Mouse (Mus musculus): ENCODE measurements around the gene Supt5. TPM values are rescaled to one million over a fixed set of nuclear protein-coding genes. Genes with fewer than 3 reads are reported as not detected.

The Supt5 gene
- total and polyA plus RNA-seq, 3 experiments, result 35.5 to 111 (median 67.3) TPM

GRCm38 (mm10) chr7:28370051-28370450 is 31.5 kb upstream of the Supt5 start:
- Histone ChIP-seq H3K4me1 (ENCODE audit: control insufficient read depth in 1 of 2, insufficient read depth in 2 of 2) (peaks cover 7 to 27% of the 10 kb centered on the region in 2 experiments), H3K4me3 (replicated peaks in 1 of 3; ENCODE audit: low read depth in 2 of 3, low read length in 2 of 3, poor library complexity in 1 of 3) (no peak overlapping the region), H3K79me2 (replicated peaks; ENCODE audit: control insufficient read depth, extremely low read depth, insufficient read depth, poor library complexity, severe bottlenecking) (no peaks in the 10 kb centered on the region), H3K9ac (ENCODE audit: insufficient read depth, low read depth) (no peak overlapping the region), H3K36me3 (replicated peaks in 1 of 2; ENCODE audit: control insufficient read depth in 1 of 2, insufficient read depth in 1 of 2, low read length in 1 of 2) (peaks cover 0 to 33% of the 10 kb centered on the region in 2 experiments), H3K27ac (ENCODE audit: insufficient read depth, low read depth) (no peak overlapping the region), H3K4me2 (ENCODE audit: insufficient read depth, low read depth, poor library complexity, severe bottlenecking) (no peak overlapping the region), H3K9me3 (replicated peaks; ENCODE audit: low read length) (no peaks in the 10 kb centered on the region), H3K27me3 (replicated peaks) (no peaks in the 10 kb centered on the region)
- in situ Hi-C loops (cut with MboI; ENCODE audit: low pct_ligation_motif_present, low pct_unique_long_range_greater_than_20kb, low sequenced_read_pairs), result no loop called here
- dilution Hi-C loops (cut with MboI; ENCODE audit: extremely low pct_ligation_motif_present, extremely low pct_unique_long_range_greater_than_20kb, low sequenced_read_pairs), result no loop called here
- no peak for DNase-seq (ENCODE audit: extremely low read depth)
- TF ChIP-seq ELF1 (IDR thresholded peaks at IDR 0.05; ENCODE audit: low read depth, low read length), result no peak
- TF ChIP-seq SMC3 (IDR thresholded peaks at IDR 0.05; ENCODE audit: low read depth, low read length), result no peak
- TF ChIP-seq USF2 (conservative IDR thresholded peaks at IDR 0.05; ENCODE audit: low read depth, low read length), result no peak
- TF ChIP-seq E2F4 (IDR thresholded peaks at IDR 0.05; ENCODE audit: insufficient replicate concordance, low read depth, low read length), result no peak
- no peak for TF ChIP-seq ZC3H11A (IDR thresholded peaks at IDR 0.05; ENCODE audit: low read depth, low read length)
- no peak for TF ChIP-seq SIN3A (IDR thresholded peaks at IDR 0.05; ENCODE audit: low read length)
- TF ChIP-seq PAX5 (IDR thresholded peaks at IDR 0.05; ENCODE audit: low read length), result no peak

GRCm38 (mm10) chr7:28368276-28368920 is 29.9 kb upstream of the Supt5 start:
- no peaks in the 10 kb centered on the region for H3K27me3 ChIP-seq (replicated peaks)
- H3K4me3 ChIP-seq (replicated peaks in 1 of 3; ENCODE audit: low read depth in 2 of 3, low read length in 2 of 3, poor library complexity in 1 of 3), result no peak overlapping the region
- DNase-seq (ENCODE audit: extremely low read depth), result no peak
- H3K9ac ChIP-seq (ENCODE audit: insufficient read depth, low read depth), result no peak overlapping the region
- no peak overlapping the region for H3K27ac ChIP-seq (ENCODE audit: insufficient read depth, low read depth)
- no peak for TF ChIP-seq POLR2A (IDR thresholded peaks at IDR 0.05; ENCODE audit: low read depth, low read length)
- TF ChIP-seq ELF1 (IDR thresholded peaks at IDR 0.05; ENCODE audit: low read depth, low read length), result no peak
- TF ChIP-seq MAFK (IDR thresholded peaks at IDR 0.05; ENCODE audit: insufficient replicate concordance, low read length), result no peak
- no peak for TF ChIP-seq CTCF (conservative IDR thresholded peaks at IDR 0.05 in 1 of 2, IDR thresholded peaks at IDR 0.05 in 1 of 2; ENCODE audit: low read depth in 2 of 2, low read length in 2 of 2)
- TF ChIP-seq RAD21 (IDR thresholded peaks at IDR 0.05; ENCODE audit: low read depth, low read length), result no peak
- TF ChIP-seq ZMIZ1 (IDR thresholded peaks at IDR 0.05; ENCODE audit: low read depth, low read length), result no peak
- no peak for TF ChIP-seq EP300 (IDR thresholded peaks at IDR 0.05; ENCODE audit: low read length)
- TF ChIP-seq TBP (conservative IDR thresholded peaks at IDR 0.05; ENCODE audit: low read depth, low read length), result no peak
- no peak for TF ChIP-seq TCF12 (IDR thresholded peaks at IDR 0.05; ENCODE audit: low read depth, low read length)
- no peak for TF ChIP-seq SIN3A (IDR thresholded peaks at IDR 0.05; ENCODE audit: low read length)
- TF ChIP-seq CHD2 (IDR thresholded peaks at IDR 0.05; ENCODE audit: low read length), result no peak
- TF ChIP-seq NRF1 (IDR thresholded peaks at IDR 0.05; ENCODE audit: low read depth, low read length), result no peak
- no peaks in the 10 kb centered on the region for H3K9me3 ChIP-seq (replicated peaks; ENCODE audit: low read length)
- in situ Hi-C loops (cut with MboI; ENCODE audit: low pct_ligation_motif_present, low pct_unique_long_range_greater_than_20kb, low sequenced_read_pairs) (no loop called here), dilution Hi-C loops (cut with MboI; ENCODE audit: extremely low pct_ligation_motif_present, extremely low pct_unique_long_range_greater_than_20kb, low sequenced_read_pairs) (no loop called here)
- peaks cover 0 to 44% of the 10 kb centered on the region in 2 experiments for H3K36me3 ChIP-seq (replicated peaks in 1 of 2; ENCODE audit: control insufficient read depth in 1 of 2, insufficient read depth in 1 of 2, low read length in 1 of 2)
- H3K4me1 ChIP-seq (ENCODE audit: control insufficient read depth in 1 of 2, insufficient read depth in 2 of 2), result peaks cover 7 to 15% of the 10 kb centered on the region in 2 experiments
- H3K4me2 ChIP-seq (ENCODE audit: insufficient read depth, low read depth, poor library complexity, severe bottlenecking), result no peak overlapping the region
- H3K79me2 ChIP-seq (replicated peaks; ENCODE audit: control insufficient read depth, extremely low read depth, insufficient read depth, poor library complexity, severe bottlenecking), result no peaks in the 10 kb centered on the region
